Mouse (Mus musculus): ENCODE data around the gene Cyb5r1.
"Not testable (repeated sequence)": the region's sequence is repeated elsewhere in the genome, so short reads cannot be mapped to it uniquely, and the experiment has no call there.

- not testable (repeated sequence) for TF ChIP-seq POLR2A (IDR thresholded peaks at IDR 0.05; ENCODE audit: low read depth, low read length); EP300 (IDR thresholded peaks at IDR 0.05; ENCODE audit: low read length); CTCF (conservative IDR thresholded peaks at IDR 0.05 in 1 of 2, IDR thresholded peaks at IDR 0.05 in 1 of 2; ENCODE audit: low read depth in 2 of 2, low read length in 2 of 2); POLR2AphosphoS2 (IDR thresholded peaks at IDR 0.05; ENCODE audit: low read depth, low read length); CHD2 (IDR thresholded peaks at IDR 0.05; ENCODE audit: low read length); MAX (IDR thresholded peaks at IDR 0.05; ENCODE audit: low read length); MAFK (IDR thresholded peaks at IDR 0.05; ENCODE audit: insufficient replicate concordance, low read length); NELFE (IDR thresholded peaks at IDR 0.05; ENCODE audit: low read depth, low read length); ZC3H11A (IDR thresholded peaks at IDR 0.05; ENCODE audit: low read depth, low read length); RCOR1 (conservative IDR thresholded peaks at IDR 0.05; ENCODE audit: low read depth, low read length); PAX5 (IDR thresholded peaks at IDR 0.05; ENCODE audit: low read length); SIN3A (IDR thresholded peaks at IDR 0.05; ENCODE audit: low read length); E2F4 (IDR thresholded peaks at IDR 0.05; ENCODE audit: insufficient replicate concordance, low read depth, low read length); BHLHE40 (IDR thresholded peaks at IDR 0.05; ENCODE audit: low read depth, low read length)
These were observed 37.9 kb downstream of the Cyb5r1 start for GRCm38 (mm10) chr1:134443288-134443687.
